Mouse (Mus musculus) right cerebral cortex, postnatal 4 days (tissue): ENCODE results near the gene Zfyve1.

Experiments
- DNase-seq: peaks from one replicate; pipeline ENCODE4 v3.0.0-alpha.2; 2022

Zfyve1 gene

GRCm38 (mm10) chr12:83520311-83520890, 76.6 kb downstream of the Zfyve1 start, which contains the start of gene Dcaf4:
Gene Dcaf4 (plus strand): TSS chr12:83520466.
- DNase-seq, result peak; percentile 90

DNA sequence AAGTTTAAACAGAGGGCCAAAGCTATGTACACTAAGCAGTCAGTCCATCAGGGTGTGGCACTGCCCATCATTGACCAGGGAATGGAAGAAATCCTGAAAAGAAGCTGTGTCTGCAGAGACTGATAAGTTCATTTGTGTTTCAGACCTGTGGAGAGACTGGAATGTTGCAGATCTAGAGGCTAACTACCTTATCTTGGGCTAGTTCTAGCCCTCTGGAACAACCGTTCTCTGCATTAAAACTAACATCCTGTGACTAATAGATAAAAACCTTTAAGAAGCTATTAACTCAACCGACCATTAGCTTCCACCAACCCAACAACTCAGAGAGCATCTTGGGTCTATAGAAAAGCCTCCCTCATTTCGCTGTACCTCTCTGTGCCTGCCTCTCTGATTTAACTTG, 79.4 kb downstream of the Zfyve1 start:
- no peak for DNase-seq

DNA sequence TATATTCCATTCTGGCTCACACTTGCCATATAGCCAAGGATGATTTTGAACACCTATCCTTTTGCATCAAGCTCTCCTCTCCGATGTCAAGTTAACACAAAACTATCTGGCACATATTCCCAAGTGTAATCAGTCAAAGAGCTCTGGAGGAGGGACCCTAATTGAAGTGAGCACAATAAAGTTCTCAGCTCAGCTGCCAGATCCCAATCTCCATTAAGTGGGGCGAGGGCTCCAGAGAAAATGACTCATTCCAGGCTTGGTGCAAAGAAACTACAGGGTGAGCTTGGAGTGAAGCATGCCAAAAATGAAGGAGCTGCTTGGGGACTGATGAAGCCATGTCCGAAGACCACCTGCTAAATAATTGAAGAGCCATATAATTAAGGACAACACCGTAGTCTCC, 82.8 kb downstream of the Zfyve1 start:
- DNase-seq, result no peak

DNA sequence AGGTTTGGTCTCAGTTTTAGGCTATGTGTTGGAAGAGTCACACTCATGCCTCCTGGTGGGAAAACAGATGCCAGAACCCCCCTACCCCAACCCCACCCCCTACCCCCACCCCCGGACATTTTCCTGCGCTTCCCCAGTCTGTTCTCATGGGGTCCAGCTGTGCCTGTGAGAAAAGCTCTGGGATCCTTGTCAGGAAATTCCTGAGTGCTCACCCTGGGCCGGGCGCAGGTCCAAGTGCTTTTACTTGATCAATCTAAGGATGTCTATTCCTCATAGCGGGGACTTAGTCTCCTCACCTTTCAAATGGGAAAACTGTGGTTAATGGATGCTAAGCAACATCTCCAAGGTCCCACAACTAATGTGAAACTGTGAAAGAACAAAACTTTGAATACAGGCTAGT, 83.8 kb downstream of the Zfyve1 start:
- DNase-seq, result peak; percentile 50

DNA sequence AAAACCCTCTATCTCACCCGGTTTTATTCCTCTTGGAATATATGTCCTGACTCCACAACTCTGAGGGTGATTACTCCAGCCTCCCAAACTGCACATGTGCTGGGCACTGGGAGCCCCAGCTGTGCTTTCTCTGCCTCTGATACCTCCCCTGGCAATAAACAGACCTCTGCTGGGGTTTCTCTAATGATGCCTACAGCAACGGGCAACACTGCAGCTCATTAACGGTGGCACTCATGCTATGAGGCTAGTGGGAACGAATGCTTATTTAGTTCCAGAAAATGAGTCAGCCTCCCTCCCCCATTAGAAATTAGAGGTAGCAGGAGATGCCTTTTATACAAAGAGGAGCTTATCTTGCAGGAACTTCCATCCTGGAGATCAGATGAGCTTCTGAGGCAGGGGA, 84.2 kb downstream of the Zfyve1 start:
- no peak for DNase-seq

GRCm38 (mm10) chr12:83510586-83510985, 86.4 kb downstream of the Zfyve1 start:
- no peak for DNase-seq

GRCm38 (mm10) chr12:83506543-83506942, 90.5 kb downstream of the Zfyve1 start:
- no peak for DNase-seq

DNA sequence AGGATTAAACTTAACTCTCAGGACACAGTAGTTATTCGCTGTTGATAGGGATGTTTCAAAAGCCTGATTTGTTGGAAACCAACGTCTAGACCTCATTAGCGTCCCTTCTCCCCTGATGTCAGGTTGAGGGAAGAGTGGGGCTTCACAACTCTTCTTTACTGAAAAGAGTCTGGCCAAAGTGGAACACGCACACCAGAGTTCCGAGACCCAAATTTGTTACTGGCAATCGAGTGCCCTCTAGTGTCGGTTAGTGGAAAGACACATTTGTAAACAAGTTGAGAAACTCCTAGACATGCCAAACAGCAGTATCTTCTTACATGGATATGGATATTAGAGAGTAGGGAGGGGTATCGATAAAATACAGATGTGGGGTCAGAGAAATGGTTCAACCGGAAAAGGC, 94.8 kb downstream of the Zfyve1 start:
- peak; percentile 37 for DNase-seq

DNA sequence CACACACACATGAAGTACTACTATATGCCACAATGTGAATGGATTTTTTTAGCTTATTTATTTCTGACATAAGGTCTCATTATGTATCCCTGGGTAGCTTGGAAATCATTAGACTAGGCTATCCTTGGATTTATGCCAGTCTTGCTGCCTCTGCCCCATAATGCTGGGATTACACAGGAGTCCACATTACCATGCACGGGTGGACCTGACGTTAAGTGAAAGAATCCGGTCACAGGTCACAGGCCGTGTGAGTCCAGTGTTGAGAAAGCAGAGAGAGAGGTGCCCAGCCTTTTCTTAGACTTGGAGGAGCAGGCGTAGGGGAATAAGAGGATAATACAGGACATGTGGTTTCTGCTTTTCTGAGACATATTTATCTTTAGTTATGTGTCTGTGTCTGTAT, 97.8 kb downstream of the Zfyve1 start:
- DNase-seq, result no peak

GRCm38 (mm10) chr12:83497959-83498358, 99.1 kb downstream of the Zfyve1 start:
- DNase-seq, result no peak

DNA sequence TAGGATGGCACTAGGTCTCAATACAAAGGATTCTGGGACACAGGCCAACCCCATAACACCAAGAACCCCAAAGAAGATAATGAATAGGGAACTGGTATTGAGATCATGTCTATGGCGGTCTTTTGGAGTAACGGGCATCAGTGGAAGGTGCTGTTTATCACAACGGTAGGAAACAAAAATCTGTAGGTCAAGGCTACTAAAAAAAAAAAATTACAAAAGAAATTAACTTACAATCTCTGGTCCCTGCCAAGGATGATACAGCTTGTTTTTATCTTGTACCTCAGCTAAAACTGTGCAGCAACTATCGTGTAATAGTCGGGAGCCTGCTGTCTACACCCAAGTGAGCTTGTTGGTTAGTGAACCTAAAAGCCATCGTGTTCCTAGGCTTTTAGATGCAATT, 100.3 kb downstream of the Zfyve1 start:
- DNase-seq, result no peak
